Mouse (Mus musculus) liver, adult 2 months (tissue): ENCODE results near the gene Sorl1. TPM values are rescaled to one million over a fixed set of nuclear protein-coding genes. Genes with fewer than 3 reads are reported as not detected.

Experiments used
- DNase-seq: peaks from one replicate; pipeline ENCODE4 v3.0.0-alpha.2; 2011; ENCODE audit warnings: low read depth, low spot score; ENCODE audit errors: extremely low read depth
- H3K27ac ChIP-seq: fragments of 200-500 bp; replicated peaks from 2 replicates; pipeline ENCODE4 v1.5.1; 2012; ENCODE audit warnings: low read depth, mild to moderate bottlenecking, control low read depth, inconsistent platforms, low read length; ENCODE audit not compliant: insufficient read depth
- H3K27me3 ChIP-seq: fragments of 200-500 bp; 2 replicates; pipeline ENCODE4 v1.6.1; 2012; ENCODE audit warnings: mild to moderate bottlenecking, moderate library complexity, low read length, inconsistent platforms; ENCODE audit not compliant: control insufficient read depth, insufficient read depth
- H3K36me3 ChIP-seq: fragments of 200-500 bp; 2 replicates; pipeline ENCODE4 v1.6.1; 2012; ENCODE audit warnings: low read length, inconsistent platforms; ENCODE audit not compliant: control insufficient read depth, insufficient read depth
- H3K4me1 ChIP-seq: fragments of 200-500 bp; 2 replicates; pipeline ENCODE4 v1.6.1; 2011; ENCODE audit warnings: low read length; ENCODE audit not compliant: control insufficient read depth, insufficient read depth
- H3K4me3 ChIP-seq: fragments of 200-500 bp; 2 replicates; pipeline ENCODE4 v1.5.1; 2011; ENCODE audit warnings: low read depth, mild to moderate bottlenecking, control low read depth, low read length, moderate library complexity; ENCODE audit not compliant: insufficient read depth
- H3K79me2 ChIP-seq: fragments of 200-500 bp; 2 replicates; pipeline ENCODE4 v1.6.1; 2012; ENCODE audit warnings: inconsistent platforms, mild to moderate bottlenecking, low read length, moderate library complexity; ENCODE audit not compliant: control insufficient read depth, insufficient read depth
- H3K9ac ChIP-seq: fragments of 200-500 bp; 2 replicates; pipeline ENCODE4 v1.6.1; 2012; ENCODE audit warnings: low read depth, mild to moderate bottlenecking, control low read depth, inconsistent platforms, low read length
- CTCF ChIP-seq: fragments of 200-500 bp; IDR thresholded peaks from 2 replicates; pipeline ENCODE4 v1.5.1; 2011; ENCODE audit warnings: low read depth, low read length, control low read depth
- POLR2A ChIP-seq: fragments of 200-500 bp; IDR thresholded peaks from 2 replicates; pipeline ENCODE4 v1.6.1; 2011; ENCODE audit warnings: low read length, control low read depth; ENCODE audit not compliant: insufficient read depth; ENCODE audit errors: extremely low read depth
- WGBS: fragments of 180-500 bp; shearing (Covaris S2); methylation state at CpG from one replicate; pipeline ENCODE4 v1.1.7; 2018; 5-methylcytosine and 5-hydroxymethylcytosine counted together
- polyA plus RNA-seq: library from polyadenylated mRNA; depleted of rRNA; stranded (reverse); fragments of >200 nt; gene quantifications from 2 replicates; pipeline ENCODE4 v1.2.3, GENCODE M21; 2012
- total RNA-seq: library from RNA; depleted of rRNA; stranded (reverse); fragments of >200 nt; gene quantifications from 2 replicates; pipeline ENCODE4 v1.2.3, GENCODE M21; 2014

Sorl1 gene
- total and polyA plus RNA-seq, 2 experiments, result 1.4 to 2.3 TPM

DNA sequence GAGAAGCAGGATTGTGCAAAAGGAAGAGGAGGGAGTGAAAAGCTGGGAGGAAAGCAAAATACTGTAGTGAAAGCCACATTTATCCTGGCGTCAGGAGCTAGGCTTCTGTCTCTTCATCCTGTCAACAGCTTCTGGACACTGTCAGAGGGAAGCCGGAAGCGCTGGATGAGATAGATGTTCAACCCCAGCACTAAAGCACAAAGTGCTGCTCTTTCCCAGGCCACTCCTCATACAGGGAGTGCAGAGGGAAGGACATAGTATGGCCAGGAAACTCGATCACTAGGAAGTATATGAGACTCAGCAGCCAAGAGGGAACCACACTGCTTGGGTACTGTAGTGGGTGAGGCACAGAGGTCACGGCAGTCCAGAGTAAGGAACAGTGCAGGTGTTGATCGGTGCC lies 145.7 kb downstream of the Sorl1 start:
- Histone ChIP-seq H3K36me3 (no peaks in the 10 kb centered on the region), H3K79me2 (no peaks in the 10 kb centered on the region), H3K4me1 (no peaks in the 10 kb centered on the region), H3K27ac (no peak overlapping the region), H3K4me3 (no peak overlapping the region), H3K9ac (no peak overlapping the region), H3K27me3 (no peaks in the 10 kb centered on the region)
- TF ChIP-seq POLR2A, result no peak
- TF ChIP-seq CTCF, result no peak
- DNase-seq, result peak; percentile 11
- WGBS, result 83% methylated on average over 6 of the region's 6 CpGs

- no peaks in the 10 kb centered on the region for H3K27me3 ChIP-seq
- H3K36me3 ChIP-seq, result no peaks in the 10 kb centered on the region
- no peak overlapping the region for H3K9ac ChIP-seq
- H3K79me2 ChIP-seq, result no peaks in the 10 kb centered on the region
- WGBS, result 90% methylated on average over 15 of the region's 15 CpGs
- TF ChIP-seq CTCF (no peak), POLR2A (no peak)
- H3K27ac ChIP-seq, result no peak overlapping the region
- no peak overlapping the region for H3K4me3 ChIP-seq
- no peak for DNase-seq
- H3K4me1 ChIP-seq, result no peaks in the 10 kb centered on the region
Observed at GRCm38 (mm10) chr9:41975968-41976367, 148.1 kb downstream of the Sorl1 start.

DNA sequence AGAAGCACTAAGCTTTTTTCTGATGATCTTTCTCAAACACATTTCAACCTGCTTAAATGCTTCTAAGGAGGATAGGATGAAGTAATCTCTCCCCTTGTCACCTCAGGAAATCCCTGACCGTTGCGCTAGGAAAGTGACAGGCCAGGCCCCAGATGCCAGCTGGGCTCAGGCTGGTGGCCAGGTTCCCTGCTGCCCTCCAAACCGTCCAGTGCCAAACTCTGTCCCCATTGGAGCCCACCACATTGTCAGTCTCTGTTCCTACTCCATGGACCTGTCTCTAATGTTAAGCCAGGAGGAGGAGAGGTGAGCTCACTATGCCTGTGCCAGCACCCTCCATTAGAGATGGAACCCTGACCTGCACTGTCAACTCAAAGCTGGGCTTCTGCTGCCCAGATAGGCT lies 149.4 kb downstream of the Sorl1 start:
- TF ChIP-seq POLR2A (no peak), CTCF (no peak)
- DNase-seq, result no peak
- Histone ChIP-seq H3K4me1 (no peaks in the 10 kb centered on the region), H3K36me3 (no peaks in the 10 kb centered on the region), H3K27me3 (no peaks in the 10 kb centered on the region), H3K27ac (no peak overlapping the region), H3K9ac (no peak overlapping the region), H3K4me3 (no peak overlapping the region), H3K79me2 (no peaks in the 10 kb centered on the region)
- 74% methylated on average over 3 of the region's 3 CpGs for WGBS

- no peak for TF ChIP-seq POLR2A
- TF ChIP-seq CTCF, result 0 out of 2 replicates have a peak, but pooled peaks have one; percentile 28
- no peak for DNase-seq
- no peaks in the 10 kb centered on the region for H3K36me3 ChIP-seq
Observed at GRCm38 (mm10) chr9:41973775-41974657, 150.1 kb downstream of the Sorl1 start.

GRCm38 (mm10) chr9:41969961-41970360 lies 154.1 kb downstream of the Sorl1 start:
- no peak overlapping the region for H3K9ac ChIP-seq
- H3K27me3 ChIP-seq, result peaks cover 4% of the 10 kb centered on the region; the same call in 1 of the 2 replicates
- H3K4me1 ChIP-seq, result no peaks in the 10 kb centered on the region
- no peak overlapping the region for H3K27ac ChIP-seq
- H3K4me3 ChIP-seq, result no peak overlapping the region
- H3K36me3 ChIP-seq, result no peaks in the 10 kb centered on the region
- WGBS, result 93% methylated on average over 8 of the region's 8 CpGs
- H3K79me2 ChIP-seq, result no peaks in the 10 kb centered on the region
- TF ChIP-seq POLR2A, result no peak
- TF ChIP-seq CTCF, result no peak
- DNase-seq, result no peak

More at GRCm38 (mm10) chr9:41973775-41974657, 150.1 kb downstream of the Sorl1 start:
- WGBS, result 80% methylated on average over 25 of the region's 25 CpGs
- Histone ChIP-seq H3K27ac (no peak overlapping the region), H3K4me3 (no peak overlapping the region), H3K27me3 (no peaks in the 10 kb centered on the region), H3K9ac (no peak overlapping the region), H3K79me2 (no peaks in the 10 kb centered on the region), H3K4me1 (no peaks in the 10 kb centered on the region)
